Mouse (Mus musculus): ENCODE data around the gene Tjp1.

The Tjp1 gene

DNA sequence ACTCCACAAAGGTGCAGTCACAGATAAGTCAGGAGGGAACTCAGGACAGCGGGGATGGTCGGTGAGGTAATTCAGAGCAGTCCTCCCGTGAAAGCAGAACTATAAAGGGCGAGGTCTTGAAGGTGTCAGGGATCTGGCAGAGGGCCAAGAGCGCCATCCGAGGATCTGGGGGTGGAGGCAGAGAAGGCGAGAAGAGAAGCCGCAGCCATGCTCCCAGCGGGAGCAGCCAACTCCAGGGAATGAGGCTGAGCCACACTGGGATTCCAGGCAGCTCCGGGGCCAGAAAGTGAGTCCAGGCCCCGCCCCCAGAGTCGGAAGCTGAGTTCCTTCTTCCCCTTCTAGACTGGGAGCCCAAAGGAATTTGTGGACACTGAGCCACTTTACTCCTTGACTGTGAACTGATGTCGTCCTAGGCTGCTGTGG lies 41.3 kb downstream of the Tjp1 start:
- DNase-seq (ENCODE audit: low spot score in 2 of 2): peak in 1 of 2 experiments; percentile 49

- DNase-seq (ENCODE audit: low spot score in 2 of 2): no peak
These were observed 43.3 kb downstream of the Tjp1 start for GRCm38 (mm10) chr7:65484170-65484778.

GRCm38 (mm10) chr7:65482216-65482615 lies 45.4 kb downstream of the Tjp1 start:
- no peak for DNase-seq (ENCODE audit: low spot score in 2 of 2)

GRCm38 (mm10) chr7:65472048-65472447 lies 55.5 kb downstream of the Tjp1 start:
- DNase-seq (ENCODE audit: low spot score in 2 of 2): no peak

DNA sequence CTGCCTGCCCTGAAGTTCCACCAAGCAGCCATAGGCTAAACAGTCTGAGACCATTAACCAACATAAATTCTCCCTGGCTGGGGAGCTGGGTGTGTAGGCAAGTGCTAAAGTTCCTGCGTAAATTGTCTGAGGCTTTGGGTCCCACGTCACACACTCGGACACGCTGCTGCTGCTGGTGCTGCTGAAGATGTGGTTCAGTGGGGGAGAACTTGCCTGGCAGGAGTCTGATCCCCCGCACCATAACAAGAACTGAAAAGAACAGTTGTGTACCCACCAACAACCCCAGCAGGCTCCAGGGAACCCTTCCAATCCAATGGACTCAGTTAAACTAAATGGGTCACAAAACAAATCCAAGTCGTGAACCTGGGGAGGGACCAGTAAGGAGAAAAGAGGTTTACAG lies 56.2 kb downstream of the Tjp1 start:
- DNase-seq (ENCODE audit: low spot score in 2 of 2): no peak

DNA sequence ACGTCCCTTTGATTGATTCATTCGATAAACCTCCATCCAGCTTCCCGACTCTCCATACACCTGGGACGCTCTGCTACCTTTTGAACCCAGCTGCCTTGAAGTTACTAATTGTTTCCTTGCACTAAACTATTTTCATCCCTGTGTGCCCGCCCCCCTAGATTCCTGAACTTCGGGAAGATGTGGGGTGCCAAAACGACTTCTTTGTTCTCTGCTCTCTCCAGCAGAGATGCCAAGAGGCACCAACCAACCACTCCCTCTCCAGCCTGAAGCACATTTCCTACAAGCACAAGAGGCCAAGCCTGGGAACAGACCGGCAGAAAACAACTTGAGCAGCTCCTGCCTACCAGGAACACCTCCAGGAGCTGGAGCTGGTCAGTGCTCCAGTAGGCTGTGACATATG lies 57.4 kb downstream of the Tjp1 start:
- no peak for DNase-seq (ENCODE audit: low spot score in 2 of 2)

DNA sequence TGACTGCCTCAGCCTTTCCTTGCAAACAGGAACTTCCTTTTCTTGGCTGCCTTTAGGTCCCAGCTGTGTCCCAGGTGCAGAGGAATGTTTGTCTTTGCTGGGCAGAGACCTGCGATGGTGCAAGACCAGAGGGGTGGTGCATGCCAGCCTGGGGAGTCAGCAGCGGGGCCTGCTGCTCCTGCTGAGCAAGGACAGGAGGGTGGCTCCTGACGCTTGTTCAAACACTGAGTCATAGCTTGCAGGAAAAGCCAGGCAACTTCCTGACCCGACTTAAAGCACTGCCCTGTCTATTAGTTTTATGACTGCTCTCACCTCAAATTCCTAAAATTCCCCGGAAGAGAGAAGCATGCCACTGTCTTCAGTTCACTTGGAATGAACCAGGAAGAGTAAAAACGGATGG lies 57.9 kb downstream of the Tjp1 start:
- DNase-seq (ENCODE audit: low spot score in 2 of 2): peak; percentile 73 to 82

- peak in 1 of 2 experiments; percentile 36 for DNase-seq (ENCODE audit: low spot score in 2 of 2)
These were observed 59.4 kb downstream of the Tjp1 start for GRCm38 (mm10) chr7:65468191-65468590.

- no peak for DNase-seq (ENCODE audit: low spot score in 2 of 2)
These were observed 60.1 kb downstream of the Tjp1 start for GRCm38 (mm10) chr7:65467306-65468021.

- no peak for DNase-seq (ENCODE audit: low spot score in 2 of 2)
These were observed 61.4 kb downstream of the Tjp1 start for GRCm38 (mm10) chr7:65466137-65466536.

GRCm38 (mm10) chr7:65464518-65465037 lies 63.0 kb downstream of the Tjp1 start:
- no peak for DNase-seq (ENCODE audit: low spot score in 2 of 2)

GRCm38 (mm10) chr7:65463438-65463837 lies 64.1 kb downstream of the Tjp1 start:
- DNase-seq (ENCODE audit: low spot score in 2 of 2): no peak

- no peak for DNase-seq (ENCODE audit: low spot score in 2 of 2)
These were observed 66.2 kb downstream of the Tjp1 start for GRCm38 (mm10) chr7:65461412-65461811.

- no peak for DNase-seq (ENCODE audit: low spot score in 2 of 2)
These were observed 67.4 kb downstream of the Tjp1 start for GRCm38 (mm10) chr7:65460196-65460595.

GRCm38 (mm10) chr7:65456031-65456430 lies 71.5 kb downstream of the Tjp1 start:
- DNase-seq (ENCODE audit: low spot score in 2 of 2): no peak

- no peak for DNase-seq (ENCODE audit: low spot score in 2 of 2)
These were observed 72.4 kb downstream of the Tjp1 start for GRCm38 (mm10) chr7:65455208-65455607.

- no peak for DNase-seq (ENCODE audit: low spot score in 2 of 2)
These were observed 73.3 kb downstream of the Tjp1 start for GRCm38 (mm10) chr7:65454269-65454668.

DNA sequence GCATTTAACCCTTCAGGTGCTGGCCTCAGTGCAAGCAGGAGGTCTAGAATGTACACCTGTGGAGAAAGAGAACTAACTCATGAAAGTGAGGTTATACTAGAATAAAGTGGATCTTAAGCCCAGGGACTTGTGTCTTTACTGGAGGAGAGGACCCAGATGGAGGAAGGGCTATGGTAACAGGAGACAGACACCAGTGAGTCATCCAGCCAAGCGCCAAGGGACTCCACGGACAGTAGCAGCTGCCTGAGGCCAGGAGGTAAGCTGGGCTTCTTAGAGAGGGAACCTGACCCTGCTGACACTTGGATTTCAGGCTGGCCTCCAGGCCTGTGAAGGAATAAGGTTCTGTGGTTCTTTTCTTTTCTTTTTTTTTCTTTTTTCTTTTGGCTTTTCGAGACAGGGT lies 75.3 kb downstream of the Tjp1 start:
- no peak for DNase-seq (ENCODE audit: low spot score in 2 of 2)

GRCm38 (mm10) chr7:65450158-65450557 lies 77.4 kb downstream of the Tjp1 start:
- no peak for DNase-seq (ENCODE audit: low spot score in 2 of 2)

- DNase-seq (ENCODE audit: low spot score in 2 of 2): peak in 1 of 2 experiments; percentile 41
These were observed 86.1 kb downstream of the Tjp1 start for GRCm38 (mm10) chr7:65441505-65441904.

DNA sequence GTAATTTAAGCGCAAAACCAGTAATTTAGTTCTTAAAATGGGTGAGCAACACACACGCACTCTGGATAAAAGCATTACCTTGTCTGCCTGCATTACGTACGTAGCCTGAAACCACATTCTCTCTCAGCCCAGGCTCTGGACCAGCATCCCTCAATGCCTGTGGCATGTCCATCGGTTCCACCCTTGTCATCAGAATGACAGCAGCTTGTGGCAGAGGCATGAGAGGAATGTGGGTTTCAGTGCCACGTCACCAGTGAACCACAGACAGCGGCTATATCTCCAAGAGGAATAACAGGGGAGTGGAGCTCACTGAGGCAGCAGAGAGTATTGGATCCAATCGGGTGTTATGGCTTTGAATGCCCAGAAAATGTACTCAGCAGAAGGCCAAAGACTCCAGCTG lies 88.1 kb downstream of the Tjp1 start:
- no peak for DNase-seq (ENCODE audit: low spot score in 2 of 2)

DNA sequence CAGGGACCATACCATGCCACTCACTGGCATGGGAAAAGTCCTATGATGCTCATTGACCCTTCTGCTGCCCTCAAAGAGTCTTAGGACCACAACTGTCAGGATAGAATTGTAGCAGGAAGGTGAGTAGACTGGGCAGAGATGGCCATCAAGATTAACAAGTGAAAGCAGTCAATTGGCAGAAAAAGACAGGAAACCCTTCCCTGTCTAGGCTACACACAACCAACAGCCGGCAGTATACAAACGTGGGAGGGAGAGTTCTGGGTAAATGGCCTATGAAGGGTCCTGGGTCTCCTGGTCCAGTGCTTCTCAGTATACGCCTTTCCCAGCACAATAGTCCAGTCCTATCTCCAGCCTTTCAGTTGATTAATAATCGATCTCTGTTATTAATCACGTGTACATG lies 89.4 kb downstream of the Tjp1 start:
- DNase-seq (ENCODE audit: low spot score in 2 of 2): no peak

- DNase-seq (ENCODE audit: low spot score in 2 of 2): no peak
These were observed 90.7 kb downstream of the Tjp1 start for GRCm38 (mm10) chr7:65436921-65437320.
